Mouse (Mus musculus) intestine, embryonic 15.5 days (tissue): Measurements from ENCODE around the gene Zc3h12d. TPM values are rescaled to one million over a fixed set of nuclear protein-coding genes. Genes with fewer than 3 reads are reported as not detected.
"Not testable (repeated sequence)": the region's sequence is repeated elsewhere in the genome, so short reads cannot be mapped to it uniquely, and the experiment has no call there.

Source experiments
- ATAC-seq: fragments of 200-750 bp; cut with Nextera tagmentation; 2 replicates; pipeline ENCODE4 v1.8.0; 2017; ENCODE audit warnings: moderate TSS enrichment, moderate library complexity
- H3K27ac ChIP-seq: fragments of 300-500 bp; sonication (generic); 2 replicates; pipeline ENCODE4 v1.5.1; 2015; ENCODE audit warnings: mild to moderate bottlenecking, inconsistent platforms
- H3K27me3 ChIP-seq: fragments of 300-500 bp; sonication (generic); replicated peaks from 2 replicates; pipeline ENCODE4 v1.6.1; 2015; ENCODE audit warnings: inconsistent platforms
- H3K36me3 ChIP-seq: fragments of 300-500 bp; sonication (generic); 2 replicates; pipeline ENCODE4 v1.6.1; 2015; ENCODE audit warnings: inconsistent platforms
- H3K4me1 ChIP-seq: fragments of 300-500 bp; sonication (generic); replicated peaks from 2 replicates; pipeline ENCODE4 v1.6.1; 2015; ENCODE audit warnings: inconsistent platforms
- H3K4me2 ChIP-seq: fragments of 300-500 bp; sonication (generic); replicated peaks from 2 replicates; pipeline ENCODE4 v1.6.1; 2015; ENCODE audit warnings: mild to moderate bottlenecking, inconsistent platforms
- H3K4me3 ChIP-seq: fragments of 300-500 bp; sonication (generic); replicated peaks from 2 replicates; pipeline ENCODE4 v1.5.1; 2015; ENCODE audit warnings: inconsistent platforms
- H3K9ac ChIP-seq: fragments of 300-500 bp; sonication (generic); 2 replicates; pipeline ENCODE4 v1.6.1; 2015; ENCODE audit warnings: inconsistent platforms
- H3K9me3 ChIP-seq: fragments of 300-500 bp; sonication (generic); 2 replicates; pipeline ENCODE4 v1.6.1; 2016; ENCODE audit warnings: inconsistent platforms
- WGBS: fragments of 180-500 bp; shearing (Covaris S2); methylation state at CpG from one replicate; pipeline ENCODE4 v1.1.7; 2015; 5-methylcytosine and 5-hydroxymethylcytosine counted together
- polyA plus RNA-seq: library from polyadenylated mRNA; unstranded; fragments of >200 nt; fragmentation: Nextera tagmentation; extraction: Ambion mirVana; gene quantifications from 2 replicates; pipeline ENCODE4 v1.2.1, GENCODE M21; 2015

The Zc3h12d gene
- polyA plus RNA-seq, 1 experiment from 2014 or later = 0.49 TPM

- 69% methylated on average over 6 of the region's 6 CpGs for WGBS
- Histone ChIP-seq H3K36me3 (no peaks in the 10 kb centered on the region), H3K27me3 (peaks cover 7% of the 10 kb centered on the region; the same call in 1 of the 2 replicates), H3K27ac (no peak overlapping the region), H3K9ac (no peak overlapping the region), H3K4me2 (no peak overlapping the region), H3K4me3 (no peak overlapping the region), H3K4me1 (peaks cover 7% of the 10 kb centered on the region), H3K9me3 (no peaks in the 10 kb centered on the region)
- ATAC-seq = no peak
Measured at GRCm38 (mm10) chr10:7864184-7864583, 31.9 kb downstream of the Zc3h12d start.

DNA sequence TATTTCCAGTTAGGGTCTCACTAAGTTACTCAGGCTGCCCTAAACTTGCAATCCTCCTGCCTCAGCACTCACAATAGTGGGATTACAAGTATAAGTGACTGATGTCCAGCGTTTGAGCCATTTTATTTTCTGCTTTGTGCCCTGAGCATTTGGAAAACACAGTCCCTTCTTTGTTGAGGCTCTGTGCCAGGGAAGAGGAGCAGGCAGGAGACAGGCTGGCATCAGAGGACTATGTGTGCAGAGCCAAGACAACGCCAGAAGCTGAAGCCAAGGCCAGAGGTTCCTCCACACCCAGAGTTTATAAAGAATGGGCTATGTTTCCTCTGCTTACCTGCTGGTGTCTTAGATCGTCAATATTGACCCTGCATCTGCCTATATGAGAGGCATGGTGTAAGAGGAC lies 32.5 kb downstream of the Zc3h12d start:
- Histone ChIP-seq H3K4me2 (no peak overlapping the region), H3K27ac (no peak overlapping the region), H3K27me3 (peaks cover 7% of the 10 kb centered on the region; the same call in 1 of the 2 replicates), H3K36me3 (no peaks in the 10 kb centered on the region), H3K9me3 (no peaks in the 10 kb centered on the region), H3K4me3 (no peak overlapping the region), H3K4me1 (peaks cover 7% of the 10 kb centered on the region), H3K9ac (no peak overlapping the region)
- ATAC-seq = no peak
- 87% methylated on average over 3 of the region's 3 CpGs for WGBS

DNA sequence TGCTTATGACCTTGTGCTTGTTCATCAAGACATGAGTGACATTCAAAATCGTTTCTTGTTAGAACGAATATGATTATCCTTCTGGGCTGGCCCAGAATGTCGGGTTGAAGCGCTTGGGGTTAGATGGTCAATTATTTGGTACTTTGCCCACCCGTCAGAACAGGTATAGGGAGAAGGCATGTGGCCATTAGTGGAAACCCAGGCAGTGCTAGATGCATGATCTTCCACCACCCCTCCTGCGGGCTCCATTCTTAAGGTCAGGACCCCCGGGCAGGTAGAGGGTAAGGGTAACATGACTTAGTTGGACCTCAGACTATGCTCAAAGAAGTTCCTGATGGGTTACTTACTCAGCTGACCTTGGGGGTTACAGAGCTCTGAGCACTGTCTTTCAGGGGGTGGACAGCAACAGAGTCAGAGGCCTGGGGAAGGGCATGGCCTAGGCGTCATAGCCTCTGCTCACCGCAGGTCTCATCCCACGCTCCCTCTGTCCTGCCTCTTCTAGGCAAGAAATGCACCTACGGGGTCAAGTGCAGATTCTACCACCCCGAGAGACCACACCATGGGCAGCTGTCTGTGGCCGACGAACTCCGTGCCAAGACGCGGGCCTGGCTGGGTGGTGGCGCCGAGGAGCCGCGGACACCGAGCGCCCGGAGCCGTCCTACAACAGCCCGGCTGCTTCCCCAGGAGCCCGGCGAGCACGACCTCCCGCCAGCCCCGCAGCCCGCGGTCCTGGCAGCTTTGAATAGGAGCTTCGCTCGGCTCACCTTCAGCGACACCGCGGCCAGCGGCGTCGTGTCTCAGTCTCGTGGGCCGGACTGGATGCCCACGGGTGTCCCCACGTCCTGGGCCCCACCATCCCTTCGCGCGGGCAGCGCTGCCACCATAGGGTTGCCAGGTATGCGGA lies 34.7 kb downstream of the Zc3h12d start:
- H3K27ac ChIP-seq = no peak overlapping the region
- peaks cover 7% of the 10 kb centered on the region for H3K4me1 ChIP-seq
- H3K4me3 ChIP-seq = peak overlapping the region; percentile 34
- peak overlapping the region; percentile 46; the same call in 1 of the 2 replicates for H3K9ac ChIP-seq
- ATAC-seq = no peak; the same call in 1 of the 2 replicates
- no peaks in the 10 kb centered on the region for H3K36me3 ChIP-seq
- no peaks in the 10 kb centered on the region for H3K9me3 ChIP-seq
- peaks cover 7% of the 10 kb centered on the region; the same call in 1 of the 2 replicates for H3K27me3 ChIP-seq
- WGBS = 18% methylated on average over 50 of the region's 50 CpGs
- H3K4me2 ChIP-seq = peak overlapping the region; percentile 83

- WGBS = 26% methylated on average over 21 of the region's 21 CpGs
- ATAC-seq = no peak
- Histone ChIP-seq H3K27me3 (peaks cover 7% of the 10 kb centered on the region; the same call in 1 of the 2 replicates), H3K4me3 (peak overlapping the region; percentile 34), H3K27ac (no peak overlapping the region), H3K4me2 (peak overlapping the region; percentile 83), H3K9me3 (no peaks in the 10 kb centered on the region), H3K9ac (peak overlapping the region; percentile 46; the same call in 1 of the 2 replicates), H3K36me3 (no peaks in the 10 kb centered on the region), H3K4me1 (peaks cover 7% of the 10 kb centered on the region)
Measured at GRCm38 (mm10) chr10:7867666-7868030, 35.4 kb downstream of the Zc3h12d start.

- no peak overlapping the region for H3K4me3 ChIP-seq
- no peak overlapping the region for H3K4me2 ChIP-seq
- H3K27me3 ChIP-seq = peaks cover 7% of the 10 kb centered on the region; the same call in 1 of the 2 replicates
- no peak overlapping the region for H3K9ac ChIP-seq
- no peak overlapping the region for H3K27ac ChIP-seq
- no peak for ATAC-seq
- H3K9me3 ChIP-seq = no peaks in the 10 kb centered on the region
- WGBS = 65% methylated on average over 8 of the region's 8 CpGs
- peaks cover 7% of the 10 kb centered on the region for H3K4me1 ChIP-seq
- no peaks in the 10 kb centered on the region for H3K36me3 ChIP-seq
Measured at GRCm38 (mm10) chr10:7869746-7870145, 37.5 kb downstream of the Zc3h12d start.

- no peak for ATAC-seq
- H3K9me3 ChIP-seq = no peaks in the 10 kb centered on the region
Measured at GRCm38 (mm10) chr10:7870571-7871315, 38.5 kb downstream of the Zc3h12d start.

DNA sequence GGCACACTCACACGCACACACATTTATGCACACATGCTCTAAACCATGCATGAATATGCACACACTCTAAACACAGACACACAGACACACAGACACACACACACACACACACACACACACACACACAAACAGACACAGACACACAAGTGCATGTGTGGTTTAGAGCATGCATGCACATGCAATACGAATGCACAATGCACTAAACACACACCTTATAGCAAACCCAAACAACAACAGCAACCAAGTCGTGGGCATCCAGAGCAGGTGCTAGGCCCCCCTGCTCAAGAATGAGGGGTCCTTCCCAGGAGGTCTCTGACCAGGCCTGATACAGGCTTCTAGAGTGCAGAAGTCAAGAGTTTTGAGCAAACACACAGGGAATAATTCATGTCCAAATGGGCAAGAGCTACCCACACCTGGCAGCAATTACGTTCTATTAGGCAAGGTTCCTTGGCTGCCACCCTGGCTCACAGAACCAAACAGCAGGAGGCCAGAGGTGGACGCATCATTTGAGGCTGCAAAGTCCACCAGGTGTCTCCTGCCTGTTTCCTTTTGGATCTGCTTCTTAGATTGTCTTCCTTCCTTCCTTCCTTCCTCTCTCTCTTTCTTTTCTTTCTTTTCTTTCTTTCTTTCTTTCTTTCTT lies 39.2 kb downstream of the Zc3h12d start:
- H3K9ac ChIP-seq = no peak overlapping the region
- no peak overlapping the region for H3K27ac ChIP-seq
- no peaks in the 10 kb centered on the region for H3K36me3 ChIP-seq
- ATAC-seq = no peak
- H3K9me3 ChIP-seq = no peaks in the 10 kb centered on the region
- H3K27me3 ChIP-seq = peaks cover 7% of the 10 kb centered on the region; the same call in 1 of the 2 replicates
- no peak overlapping the region for H3K4me2 ChIP-seq
- WGBS = 83% methylated on average over 5 of the region's 5 CpGs
- no peak overlapping the region for H3K4me3 ChIP-seq
- peaks cover 7% of the 10 kb centered on the region for H3K4me1 ChIP-seq

More at GRCm38 (mm10) chr10:7870571-7871315, 38.5 kb downstream of the Zc3h12d start:
- Histone ChIP-seq H3K27ac (no peak overlapping the region), H3K4me3 (no peak overlapping the region), H3K4me2 (no peak overlapping the region), H3K27me3 (peaks cover 7% of the 10 kb centered on the region; the same call in 1 of the 2 replicates), H3K9ac (no peak overlapping the region), H3K4me1 (peaks cover 7% of the 10 kb centered on the region), H3K36me3 (no peaks in the 10 kb centered on the region)
- 67% methylated on average over 11 of the region's 11 CpGs for WGBS

GRCm38 (mm10) chr10:7874194-7874593 lies 41.9 kb downstream of the Zc3h12d start:
- Histone ChIP-seq H3K27ac (no peak overlapping the region), H3K4me3 (no peak overlapping the region), H3K27me3 (no peaks in the 10 kb centered on the region), H3K9ac (no peak overlapping the region), H3K9me3 (no peaks in the 10 kb centered on the region), H3K36me3 (no peaks in the 10 kb centered on the region), H3K4me2 (no peak overlapping the region), H3K4me1 (no peaks in the 10 kb centered on the region)
- 73% methylated on average over 7 of the region's 7 CpGs for WGBS
- no peak for ATAC-seq

- ATAC-seq, H3K9ac ChIP-seq, H3K4me1 ChIP-seq, H3K9me3 ChIP-seq, H3K4me2 ChIP-seq, H3K4me3 ChIP-seq, H3K27ac ChIP-seq, H3K27me3 ChIP-seq, H3K36me3 ChIP-seq: not testable (repeated sequence)
- WGBS = 91% methylated on average over 3 of the region's 3 CpGs
Measured at GRCm38 (mm10) chr10:7880283-7880682, 48.0 kb downstream of the Zc3h12d start.

DNA sequence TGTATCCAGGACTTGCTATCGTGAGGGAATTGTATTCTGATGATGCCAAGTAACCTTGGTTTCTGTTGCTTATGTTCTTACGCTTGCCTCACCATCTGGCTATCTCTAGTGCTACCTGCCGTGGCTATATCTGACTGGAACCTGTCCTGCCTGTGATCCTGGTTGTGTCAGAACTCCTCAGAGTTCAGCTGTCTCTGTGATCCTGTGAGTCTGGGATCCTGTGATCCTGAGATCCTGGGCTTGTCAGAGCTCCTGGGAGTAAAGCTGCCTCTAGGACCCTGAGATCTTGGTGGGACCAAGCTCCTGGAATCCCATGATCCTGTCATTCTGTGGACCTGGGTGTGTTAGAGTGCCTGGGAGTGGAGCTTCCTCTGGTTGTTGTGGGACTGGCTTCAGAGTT lies 49.7 kb downstream of the Zc3h12d start:
- no peak overlapping the region for H3K4me3 ChIP-seq
- H3K4me1 ChIP-seq = no peaks in the 10 kb centered on the region
- H3K4me2 ChIP-seq = no peak overlapping the region
- H3K9me3 ChIP-seq = no peaks in the 10 kb centered on the region
- ATAC-seq = no peak
- no peak overlapping the region for H3K9ac ChIP-seq
- WGBS = 89% methylated on average over 3 of the region's 3 CpGs
- 0 out of 2 replicates have a peak, but pooled peaks cover 4% of the 10 kb centered on the region for H3K27me3 ChIP-seq
- H3K27ac ChIP-seq = no peak overlapping the region
- H3K36me3 ChIP-seq = no peaks in the 10 kb centered on the region

DNA sequence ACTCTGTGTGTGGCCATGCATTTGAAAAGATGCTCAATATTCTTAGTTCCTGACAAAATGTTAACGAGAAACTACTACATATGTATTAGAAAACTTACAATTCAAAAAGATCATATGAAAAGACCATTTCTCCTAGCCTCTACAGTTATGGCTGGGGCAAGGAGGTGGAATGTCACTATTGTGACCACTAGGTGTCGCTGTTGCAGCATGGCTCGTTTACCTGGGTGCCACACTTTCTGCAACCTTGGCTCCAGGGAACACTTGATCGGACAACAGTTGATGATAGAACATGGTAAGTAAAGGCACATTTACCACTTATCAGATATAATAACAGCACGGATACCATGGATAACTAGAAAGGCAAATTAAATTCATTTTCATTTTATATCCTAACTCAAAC lies 51.3 kb downstream of the Zc3h12d start:
- Histone ChIP-seq H3K27ac (no peak overlapping the region), H3K4me1 (no peaks in the 10 kb centered on the region), H3K36me3 (no peaks in the 10 kb centered on the region), H3K4me2 (no peak overlapping the region), H3K9ac (no peak overlapping the region), H3K4me3 (no peak overlapping the region), H3K27me3 (0 out of 2 replicates have a peak, but pooled peaks cover 4% of the 10 kb centered on the region), H3K9me3 (no peaks in the 10 kb centered on the region)
- ATAC-seq = peak; percentile 74
- 6% methylated on average over 5 of the region's 5 CpGs for WGBS
